Mouse (Mus musculus): ENCODE measurements around the gene Pdlim5. TPM values are rescaled to one million over a fixed set of nuclear protein-coding genes. Genes with fewer than 3 reads are reported as not detected.
A peak's percentile ranks its signal among the peaks of the same experiment; 100 is the strongest.

The Pdlim5 gene
- total RNA-seq, 2 experiments from 2014 or later: 560 to 651 TPM

DNA sequence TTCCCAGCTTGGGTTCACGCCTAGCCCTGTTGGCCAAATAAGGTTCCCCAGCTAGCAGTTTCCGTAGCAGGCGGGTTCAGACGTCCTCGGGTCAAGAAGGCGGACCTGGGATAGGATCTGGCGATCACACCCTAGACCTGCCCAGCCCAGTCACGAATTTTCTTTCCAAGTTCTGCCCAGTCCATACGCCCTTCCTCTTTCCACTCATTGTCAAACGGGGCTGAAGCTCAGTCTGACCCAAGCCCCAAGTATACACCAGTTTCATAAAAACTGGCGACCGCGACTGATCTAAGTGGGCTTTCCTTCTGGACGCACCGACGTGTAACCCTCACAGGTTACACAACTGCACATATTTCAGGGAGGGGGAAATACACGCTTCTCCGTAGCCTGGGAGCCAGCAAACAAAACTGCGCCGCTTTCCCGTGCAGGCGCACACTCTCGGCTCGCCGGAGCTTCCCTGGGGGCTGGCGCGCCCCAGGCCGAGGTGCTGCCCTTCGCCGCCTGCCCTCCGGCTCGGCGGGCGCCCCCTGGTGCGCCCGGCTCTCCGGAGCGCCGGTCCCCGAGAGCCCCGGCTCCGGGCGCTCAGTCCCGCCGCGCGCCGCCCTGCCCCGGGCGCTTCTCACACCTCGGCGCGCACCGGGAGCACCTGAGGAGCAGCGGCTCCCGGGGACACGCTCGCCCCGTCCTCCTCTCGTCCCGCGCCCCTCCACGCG, 544 bp downstream of the Pdlim5 start:
- DNase-seq: peak; percentile 85

DNA sequence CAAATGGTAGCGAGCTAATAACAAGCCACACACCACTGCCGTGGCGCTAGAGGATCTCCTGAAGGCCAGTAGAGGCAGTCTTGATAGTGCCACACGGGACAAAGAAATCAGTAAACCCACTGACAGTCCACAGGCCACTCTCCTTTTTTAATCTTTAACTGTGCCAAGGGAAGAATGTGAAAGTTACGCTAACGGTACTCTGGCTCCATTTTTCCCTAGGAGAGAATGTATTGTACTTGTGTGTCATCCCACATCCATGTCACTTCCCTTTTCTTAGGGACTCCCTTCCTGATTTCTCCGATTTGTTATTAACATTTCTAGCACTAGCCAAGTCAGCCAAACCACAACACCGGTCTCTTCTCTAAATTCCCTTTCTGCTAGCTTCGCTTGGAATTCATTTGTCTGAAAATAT, 1.5 kb downstream of the Pdlim5 start:
- DNase-seq: no peak

DNA sequence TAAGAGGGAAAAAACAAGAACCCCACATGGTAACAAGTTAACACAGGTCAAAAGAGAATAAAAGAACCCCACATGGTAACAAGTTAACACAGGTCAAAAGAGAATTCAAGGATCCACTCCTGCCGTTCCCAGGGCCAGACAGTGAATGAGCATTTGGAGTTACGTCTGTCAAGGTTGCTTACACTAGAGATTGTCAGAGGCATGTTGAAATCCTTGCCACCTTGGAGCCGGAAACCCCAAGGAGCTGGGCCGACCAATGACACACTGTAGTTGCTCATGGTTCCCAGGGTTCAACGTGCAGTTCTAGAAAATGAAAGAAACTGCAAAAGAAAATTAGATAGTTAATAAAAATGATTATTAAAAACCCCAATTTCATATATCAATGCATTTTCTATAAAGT, 4.0 kb downstream of the Pdlim5 start:
- DNase-seq: no peak

DNA sequence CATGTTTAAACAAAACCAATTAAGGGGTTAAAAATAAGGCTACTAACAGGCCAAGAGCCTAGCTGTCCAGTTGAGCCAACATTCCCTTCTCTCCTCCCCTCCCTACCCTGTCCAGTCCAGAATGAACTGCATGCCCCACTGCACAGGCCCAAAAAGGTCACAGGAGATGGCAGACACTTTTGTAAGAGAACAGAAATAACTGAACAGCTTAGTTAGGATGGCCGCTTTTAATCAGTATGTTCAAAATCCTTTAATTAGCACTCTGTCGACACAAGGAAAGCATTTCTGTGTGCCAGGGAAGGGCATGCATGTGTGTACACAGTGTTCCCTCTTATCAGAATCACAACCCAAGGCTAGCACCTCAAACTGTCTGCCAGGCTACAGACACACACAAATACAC, 5.2 kb downstream of the Pdlim5 start:
- DNase-seq: peak; percentile 55

DNA sequence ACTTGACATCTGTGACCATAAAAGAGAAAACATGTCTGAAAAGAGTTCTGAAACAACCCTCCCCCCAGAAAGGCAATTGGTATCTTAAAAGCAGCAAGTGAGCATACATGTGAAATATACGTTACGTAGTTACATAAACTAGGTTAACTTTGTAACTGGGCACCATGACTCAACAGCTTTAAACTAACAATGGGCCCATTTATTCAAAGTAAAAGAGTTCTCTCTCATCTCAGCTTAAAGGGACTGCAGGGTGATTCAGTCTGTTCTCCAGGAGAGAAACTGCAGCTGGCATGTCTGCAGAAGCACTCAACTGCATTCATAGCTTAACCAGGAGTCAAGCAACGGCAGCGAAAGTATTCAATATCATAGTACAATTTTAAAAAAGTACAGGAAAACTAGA, 7.3 kb downstream of the Pdlim5 start:
- no peak for DNase-seq

DNA sequence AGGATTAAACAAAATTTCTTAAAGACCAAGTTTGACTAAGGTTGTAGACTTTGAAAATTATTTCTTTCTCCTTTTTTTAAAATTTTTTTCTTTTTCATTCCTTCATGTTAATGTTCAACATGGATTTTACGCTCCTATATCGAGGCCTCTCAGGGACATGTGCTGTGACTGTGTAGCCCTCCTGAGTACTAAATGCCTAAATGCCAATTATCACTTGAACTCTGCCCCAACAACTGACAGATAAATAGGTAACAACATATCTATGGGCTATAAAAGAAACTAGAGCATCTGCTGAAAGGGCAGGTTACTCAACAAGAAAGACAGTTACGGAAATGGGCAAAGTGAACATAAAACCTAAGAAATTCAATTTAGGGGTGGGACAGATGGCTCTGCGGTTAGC, 9.0 kb downstream of the Pdlim5 start:
- DNase-seq: no peak

GRCm38 (mm10) chr3:142385690-142386089, 9.8 kb downstream of the Pdlim5 start:
- DNase-seq: no peak

DNA sequence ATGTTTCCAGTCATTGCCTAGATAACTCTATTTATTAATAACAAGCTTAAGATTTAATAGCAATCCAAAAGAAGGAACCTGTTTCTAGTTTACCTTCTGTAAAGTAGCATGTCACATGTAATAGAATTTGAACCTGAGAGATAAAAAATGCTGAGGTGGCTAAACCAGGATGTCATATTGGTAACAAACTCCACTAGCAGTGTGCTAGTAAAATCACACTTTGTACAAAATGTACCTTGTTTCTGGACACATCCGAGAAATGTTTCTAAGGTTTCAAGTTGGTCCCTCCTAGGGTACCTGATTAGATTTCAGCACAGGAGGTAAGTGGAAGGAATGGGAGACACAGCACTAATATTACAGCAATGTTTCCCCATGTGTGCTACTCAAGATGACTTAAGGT, 18.9 kb downstream of the Pdlim5 start:
- no peak for DNase-seq

- no peak for DNase-seq
These were observed 20.4 kb downstream of the Pdlim5 start for GRCm38 (mm10) chr3:142375106-142375505.

GRCm38 (mm10) chr3:142372465-142373147, 22.9 kb downstream of the Pdlim5 start:
- peak; percentile 63 for DNase-seq

- DNase-seq: peak; percentile 31
These were observed 27.1 kb downstream of the Pdlim5 start for GRCm38 (mm10) chr3:142368411-142368810.

DNA sequence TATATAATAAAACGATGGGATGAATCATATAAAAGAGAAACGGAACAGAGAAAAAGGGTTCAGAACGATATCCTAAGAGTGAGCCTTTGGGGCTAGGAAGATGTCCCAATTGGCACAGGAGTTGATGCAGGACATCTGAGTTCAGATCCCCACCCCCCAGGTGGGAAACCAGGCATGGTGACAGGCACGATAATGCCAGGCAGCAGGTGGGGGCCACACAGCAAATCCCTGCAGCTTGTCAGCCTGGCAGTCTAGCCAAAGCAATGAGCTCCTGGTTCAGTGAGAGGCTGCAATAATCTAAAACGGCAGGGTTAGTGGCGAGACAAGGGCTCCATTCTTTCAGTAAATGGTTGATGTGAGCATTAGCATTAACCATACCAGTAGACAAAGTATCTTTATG, 33.4 kb downstream of the Pdlim5 start:
- DNase-seq: no peak

DNA sequence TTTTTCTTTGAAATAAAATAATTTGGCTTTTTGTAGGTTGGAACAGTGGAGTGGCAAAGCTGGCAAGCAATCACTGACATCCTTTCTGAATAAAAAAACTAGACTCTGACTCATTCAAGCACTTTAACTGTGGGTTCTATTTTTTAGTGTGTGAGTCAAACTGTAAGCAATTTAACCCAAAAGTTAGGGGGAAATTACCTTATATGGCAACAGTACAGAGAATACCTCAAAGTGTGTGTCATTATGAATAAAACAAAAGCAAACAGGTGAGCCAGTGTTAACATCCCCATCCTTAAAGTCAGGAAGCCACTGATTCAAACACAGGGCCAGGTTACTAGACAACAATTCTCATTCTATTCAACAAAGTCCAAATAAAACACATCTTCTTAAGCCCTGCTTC, 36.5 kb downstream of the Pdlim5 start:
- no peak for DNase-seq

- DNase-seq: no peak
These were observed 38.8 kb downstream of the Pdlim5 start for GRCm38 (mm10) chr3:142356661-142357060.

- no peak for DNase-seq
These were observed 42.3 kb downstream of the Pdlim5 start for GRCm38 (mm10) chr3:142353218-142353617.

DNA sequence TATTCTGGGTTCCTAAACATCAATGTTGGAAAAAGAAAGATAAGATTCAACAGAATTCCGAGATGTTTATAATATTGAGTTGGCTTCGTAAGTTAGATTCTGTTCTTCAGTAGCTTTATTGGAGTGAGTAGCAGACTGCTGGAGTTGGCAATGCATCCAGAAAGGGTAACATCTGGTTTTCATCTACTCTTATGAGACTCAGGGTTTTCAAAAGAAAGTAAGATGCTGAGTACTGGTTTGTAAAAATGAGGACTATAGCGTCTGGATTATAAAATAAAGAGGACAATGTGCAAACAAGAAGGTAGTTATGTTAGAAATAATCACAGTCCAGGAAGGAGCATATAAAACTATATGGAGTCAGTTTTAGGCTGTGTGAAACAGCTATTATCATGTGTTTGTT, 45.0 kb downstream of the Pdlim5 start:
- DNase-seq: no peak

DNA sequence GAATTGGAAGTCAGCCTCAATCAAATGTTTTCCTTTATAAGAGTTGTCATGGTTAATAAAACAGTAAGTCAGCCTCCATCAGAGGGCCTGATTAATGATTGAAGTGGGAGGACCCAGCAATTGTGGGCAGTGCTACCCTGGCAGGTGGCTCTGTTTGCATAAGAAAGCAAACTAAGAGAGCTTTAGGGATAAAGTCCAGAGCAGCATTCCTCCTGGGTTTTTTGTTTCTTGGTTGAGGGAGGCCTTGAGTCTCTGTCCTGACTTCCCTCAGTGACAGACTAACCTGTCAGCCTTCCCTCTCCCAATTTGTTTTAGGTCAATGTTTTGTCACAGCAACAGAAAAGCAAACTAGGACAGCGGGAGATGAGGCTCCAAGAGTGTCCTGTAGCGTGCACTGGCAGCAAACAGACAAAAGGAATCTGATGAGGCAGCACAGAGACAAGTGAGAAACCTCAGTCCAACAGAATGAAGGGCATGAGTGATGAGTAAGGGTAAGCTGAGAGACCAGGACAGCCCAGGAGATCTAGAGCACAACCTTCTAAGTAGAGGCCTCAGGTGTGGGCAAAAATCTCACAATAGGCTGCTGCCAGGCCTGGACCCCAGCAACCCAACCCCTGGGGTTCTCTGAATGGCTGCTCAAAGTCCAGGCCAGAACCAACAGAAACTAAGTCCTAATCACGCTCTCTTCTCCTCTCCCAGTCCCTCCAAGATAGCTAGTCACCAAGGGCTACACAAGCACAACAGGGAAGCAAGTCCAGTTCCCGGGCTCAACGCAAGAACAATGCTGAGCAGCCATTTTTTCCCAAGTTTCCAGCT, 46.5 kb downstream of the Pdlim5 start:
- no peak for DNase-seq

DNA sequence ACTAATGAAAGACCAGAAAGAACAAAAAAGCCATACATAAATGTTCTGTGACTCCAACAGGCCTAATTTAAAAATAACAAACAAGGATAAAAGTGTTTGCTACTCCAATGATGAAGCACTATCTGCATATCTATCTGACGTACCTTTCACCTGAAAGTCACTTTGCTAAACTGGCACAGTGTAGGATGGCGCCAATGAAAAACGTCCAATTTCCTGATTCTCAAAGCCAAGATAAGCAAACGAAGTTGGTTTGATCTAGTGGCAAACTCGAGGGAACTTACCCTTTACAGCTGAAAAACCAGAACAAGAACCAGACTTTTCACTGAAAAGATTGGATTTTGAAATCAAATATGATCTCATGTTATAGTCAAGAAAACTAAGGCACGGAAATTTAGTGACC, 49.2 kb downstream of the Pdlim5 start:
- DNase-seq: no peak

- DNase-seq: no peak
These were observed 50.0 kb downstream of the Pdlim5 start for GRCm38 (mm10) chr3:142345235-142346125.

DNA sequence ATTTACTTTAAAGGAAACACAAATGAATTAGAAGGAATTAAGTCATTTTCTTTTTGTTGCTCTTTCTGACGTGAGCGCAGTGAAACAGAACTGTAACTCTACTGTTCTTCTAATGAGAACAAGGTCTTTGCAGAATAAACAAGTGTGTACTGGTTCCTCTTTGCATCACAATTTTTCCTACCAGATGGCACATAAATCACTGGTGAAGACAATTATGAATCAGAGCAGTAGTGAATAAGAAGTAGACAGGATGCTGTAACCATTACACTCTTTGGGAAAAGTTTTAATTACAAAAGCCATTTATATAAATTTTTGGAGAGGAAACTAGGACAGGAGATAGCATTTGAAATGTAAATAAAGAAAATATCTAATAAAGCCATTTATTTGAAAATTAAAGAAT, 51.7 kb downstream of the Pdlim5 start:
- no peak for DNase-seq

- no peak for DNase-seq
These were observed 54.8 kb downstream of the Pdlim5 start for GRCm38 (mm10) chr3:142340701-142341100.

All from gastrocnemius, postnatal 25 days (tissue).